Mouse (Mus musculus) liver, adult (tissue): ENCODE results near the gene Wdr17.

Experiments
- GATA4 ChIP-seq: IDR thresholded peaks from 2 replicates; pipeline ENCODE4 v1.6.1; 2014; ENCODE audit warnings: mild to moderate bottlenecking, low read length; ENCODE audit not compliant: insufficient replicate concordance

The Wdr17 gene

GRCm38 (mm10) chr8:54581436-54581835, 305.5 kb downstream of the Wdr17 start:
- TF ChIP-seq GATA4 = no peak
